Mouse (Mus musculus) kidney, postnatal 25 days (tissue): ENCODE data around the gene Smim12.
A peak's percentile ranks its signal among the peaks of the same experiment; 100 is the strongest.

Experiments used
- DNase-seq, 2 experiments: peaks; one replicate each; pipeline ENCODE4 v3.0.0; 2021; ENCODE audit warnings: mixed read lengths in 2 of 2

Gene Smim12

DNA sequence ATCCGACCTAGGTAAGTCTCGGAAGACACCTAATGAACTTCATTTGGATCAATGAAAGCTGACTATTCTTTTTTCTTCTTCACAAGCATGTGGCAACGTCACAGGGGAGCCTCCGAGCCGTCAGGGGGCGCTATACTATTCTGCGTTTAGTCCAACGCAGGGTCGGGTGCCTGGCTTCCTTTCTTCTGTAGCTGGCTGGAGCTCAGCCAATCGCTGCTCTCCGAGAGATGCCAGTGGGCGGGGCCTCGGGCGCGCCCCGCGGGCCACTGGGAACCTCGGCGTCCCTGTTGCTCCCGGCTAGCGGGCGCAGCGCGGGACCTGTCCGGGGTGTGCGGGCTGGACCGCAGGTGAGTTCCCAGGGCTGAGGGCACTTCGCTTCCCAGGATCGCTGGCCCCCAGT lies at the start of gene Smim12:
Smim12 (plus strand) TSS at position 233 of the 400 bp plus-strand sequence.
- DNase-seq, result peak; percentile 99 to 100

- no peak for DNase-seq
These were observed 48.9 kb upstream of the Smim12 start for GRCm38 (mm10) chr4:127194477-127195269.

- no peak for DNase-seq
These were observed 45.0 kb upstream of the Smim12 start for GRCm38 (mm10) chr4:127198609-127199008.

DNA sequence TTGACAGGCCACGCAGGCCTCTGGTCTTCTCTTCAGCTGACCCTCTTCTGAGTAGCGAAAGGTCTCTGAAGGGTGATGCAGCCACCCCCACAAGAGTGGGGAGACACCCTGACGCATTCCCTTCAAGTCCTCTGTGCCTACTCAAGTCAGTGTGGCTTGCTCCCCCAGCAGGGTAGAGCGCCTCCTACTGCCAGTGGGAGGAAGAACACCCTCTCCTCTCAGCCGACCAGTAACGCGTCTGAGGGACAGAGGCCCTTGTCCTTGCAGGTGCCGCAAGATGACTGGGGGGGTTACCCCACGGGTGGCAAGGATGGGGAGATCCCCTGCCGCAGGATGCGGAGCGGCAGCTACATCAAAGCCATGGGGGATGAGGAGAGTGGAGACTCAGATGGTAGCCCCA lies 44.2 kb upstream of the Smim12 start:
- no peak for DNase-seq

GRCm38 (mm10) chr4:127200164-127200722 lies 43.3 kb upstream of the Smim12 start:
- DNase-seq, result no peak

DNA sequence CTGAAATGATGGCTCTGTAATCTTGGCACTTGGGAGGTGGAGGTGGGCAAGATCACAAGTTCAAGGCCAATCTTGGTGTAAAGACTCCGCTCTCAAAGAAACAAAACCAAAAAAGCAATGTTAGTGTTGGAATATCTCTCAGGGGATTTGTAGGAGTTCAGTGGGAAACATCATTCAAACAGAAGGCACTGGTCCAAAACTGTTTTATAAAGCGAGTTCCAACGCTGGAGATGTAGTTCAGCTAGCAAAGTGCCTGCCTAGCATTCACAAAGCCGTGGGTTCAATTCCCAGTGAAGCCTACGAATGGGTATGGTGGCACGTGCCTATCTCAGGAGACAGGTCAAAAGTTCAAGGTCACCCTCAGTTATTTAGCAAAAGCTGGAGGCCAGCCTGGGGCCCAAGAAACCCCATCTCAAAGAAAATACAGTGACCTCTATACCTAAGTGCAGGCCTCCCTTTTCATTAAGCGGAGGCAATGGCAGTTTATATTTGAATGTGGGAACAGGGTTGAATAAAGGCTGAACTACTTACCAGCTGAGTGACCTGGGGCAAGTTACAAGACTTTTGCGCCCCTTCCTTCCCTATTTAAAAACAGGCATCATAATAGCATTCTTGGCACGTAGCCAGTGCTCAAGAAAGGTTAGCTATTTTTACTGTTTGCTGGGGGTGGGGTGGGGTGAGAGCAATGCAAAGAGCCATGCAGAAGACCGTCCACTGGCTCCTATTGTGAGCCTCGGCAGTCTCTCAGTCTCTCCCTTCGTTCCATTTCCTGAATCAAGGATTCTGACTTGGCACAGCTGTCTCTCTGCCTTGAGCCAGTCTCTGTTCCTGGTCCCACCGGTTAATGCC lies 42.6 kb upstream of the Smim12 start:
- DNase-seq, result no peak

- DNase-seq, result no peak
These were observed 40.5 kb upstream of the Smim12 start for GRCm38 (mm10) chr4:127203081-127203480.

GRCm38 (mm10) chr4:127211318-127211717 lies 32.3 kb upstream of the Smim12 start:
- no peak for DNase-seq

- no peak for DNase-seq
These were observed 29.1 kb upstream of the Smim12 start for GRCm38 (mm10) chr4:127214510-127214909.

DNA sequence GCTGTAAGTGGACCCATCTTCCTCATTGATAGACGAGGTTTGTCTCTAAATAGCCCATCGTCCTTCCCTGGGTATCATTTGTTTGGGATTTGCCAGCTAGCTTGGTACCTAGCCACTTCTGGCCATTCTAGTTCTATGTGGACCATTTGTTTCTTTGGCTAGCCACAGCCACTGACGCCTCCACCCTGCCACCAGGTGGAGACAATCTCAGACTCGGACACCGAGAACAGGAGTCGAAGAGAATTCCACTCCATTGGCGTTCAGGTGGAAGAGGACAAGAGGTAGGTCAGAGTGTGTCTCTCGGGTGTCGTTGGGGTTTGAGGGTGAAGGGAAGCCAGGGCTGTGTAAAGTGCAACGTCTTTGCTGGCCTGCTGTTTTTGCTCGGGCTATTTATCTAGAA lies 28.5 kb upstream of the Smim12 start:
- DNase-seq, result peak in 1 of 2 experiments; percentile 16

GRCm38 (mm10) chr4:127215799-127216198 lies 27.8 kb upstream of the Smim12 start:
- DNase-seq, result no peak

DNA sequence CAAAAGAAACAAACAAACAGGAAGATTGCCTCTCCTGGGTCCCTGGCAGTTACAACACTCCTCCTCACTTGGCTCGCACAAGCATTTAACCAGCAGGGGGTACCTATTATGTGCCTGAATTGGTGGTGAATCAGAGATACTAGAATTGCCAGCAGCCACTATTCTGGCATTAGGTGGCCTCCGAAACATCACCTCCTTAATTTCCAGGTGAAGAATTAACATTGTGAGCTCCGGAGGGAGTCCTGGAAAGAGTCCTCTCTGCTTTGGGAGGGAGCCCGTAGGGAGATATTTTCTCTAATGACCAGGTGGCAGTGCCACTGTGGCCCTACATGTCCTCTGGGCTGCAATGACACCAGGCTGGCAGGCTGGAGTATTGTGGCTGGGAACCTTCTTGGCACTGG lies 27.3 kb upstream of the Smim12 start:
- DNase-seq, result no peak

- DNase-seq, result no peak
These were observed 26.5 kb upstream of the Smim12 start for GRCm38 (mm10) chr4:127217048-127217447.

- no peak for DNase-seq
These were observed 20.3 kb upstream of the Smim12 start for GRCm38 (mm10) chr4:127223291-127223690.

GRCm38 (mm10) chr4:127223755-127224154 lies 19.8 kb upstream of the Smim12 start:
- no peak for DNase-seq

DNA sequence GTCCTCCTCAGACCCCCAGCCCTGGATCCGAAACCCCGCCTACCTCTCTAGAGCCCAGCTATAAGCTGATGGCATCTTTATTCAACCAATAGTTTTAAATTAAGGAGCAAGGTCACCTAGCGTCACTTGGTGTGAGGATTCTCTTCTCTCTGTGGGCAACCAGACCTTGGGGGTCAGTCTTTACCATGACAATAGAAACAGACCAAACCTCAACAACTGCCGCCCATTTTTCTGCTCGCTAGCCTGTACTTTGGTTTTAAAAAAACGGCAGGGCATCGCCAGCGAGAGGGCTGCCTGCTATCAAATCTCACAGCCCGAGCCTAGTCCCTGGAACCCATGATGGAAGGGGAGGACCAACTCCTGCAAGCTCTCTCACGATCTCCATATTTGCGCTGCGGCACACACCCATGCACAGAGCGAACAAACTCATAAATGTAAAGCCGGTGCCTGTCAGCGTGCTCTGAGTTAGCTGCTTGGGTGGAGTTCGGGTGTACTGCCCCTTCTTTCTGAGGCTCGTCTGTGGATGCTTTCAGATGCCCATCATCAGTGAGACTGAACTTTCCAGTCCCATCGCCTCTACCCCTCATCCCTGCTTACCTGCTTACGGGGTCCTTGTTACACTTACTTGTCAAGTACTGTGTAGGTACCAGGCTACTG lies 19.0 kb upstream of the Smim12 start:
- no peak for DNase-seq

DNA sequence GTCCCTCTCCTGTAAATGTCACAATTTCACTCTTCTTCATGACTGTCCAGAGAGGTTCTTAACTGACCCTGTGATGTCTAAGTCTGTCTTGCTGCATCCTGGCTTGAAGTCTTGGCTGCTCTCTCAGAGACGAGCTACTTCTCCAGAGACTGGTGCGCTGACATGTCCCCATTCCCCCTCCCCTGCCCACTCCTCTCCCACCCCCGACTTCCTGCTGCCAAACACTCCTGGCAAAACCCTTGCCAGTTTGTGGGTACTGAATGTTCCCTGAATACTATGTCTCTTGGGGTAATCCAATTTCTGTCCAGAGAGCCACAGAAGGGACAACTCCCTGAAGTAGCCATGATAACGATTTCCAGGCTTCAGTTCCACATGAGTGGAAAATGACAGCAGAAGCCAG lies 17.5 kb upstream of the Smim12 start:
- DNase-seq, result no peak

DNA sequence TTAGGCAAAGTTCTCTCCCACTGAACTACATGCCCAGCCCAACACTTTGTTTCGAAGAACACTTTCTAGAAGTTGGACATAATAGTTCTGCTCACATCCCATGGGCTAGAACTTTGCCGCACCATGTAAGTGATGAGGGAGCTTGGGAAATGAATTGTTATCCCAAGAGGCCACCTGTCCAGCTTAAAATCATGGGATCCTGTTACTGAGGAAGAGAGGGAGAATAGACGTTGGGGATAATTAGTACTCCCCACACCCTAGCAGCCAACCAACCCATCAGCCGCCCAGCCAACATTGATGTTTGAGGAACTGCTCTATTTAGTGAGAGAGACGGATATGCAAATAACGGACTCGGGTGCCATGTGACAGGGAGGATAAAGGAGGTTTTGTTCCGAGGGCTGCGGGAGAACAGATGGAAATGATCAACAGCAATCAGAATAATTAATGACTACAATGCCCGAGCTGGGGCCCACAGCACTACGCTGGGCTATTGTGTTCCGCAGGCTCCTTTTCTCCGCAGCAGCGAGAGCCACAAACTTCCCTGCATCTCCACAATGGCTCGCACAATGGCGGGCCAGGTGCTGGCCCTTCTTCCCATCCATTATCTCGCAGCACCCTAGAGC lies 16.4 kb upstream of the Smim12 start:
- DNase-seq, result no peak

GRCm38 (mm10) chr4:127232028-127232427 lies 11.6 kb upstream of the Smim12 start:
- DNase-seq, result no peak

GRCm38 (mm10) chr4:127232551-127232950 lies 11.0 kb upstream of the Smim12 start:
- DNase-seq, result no peak

DNA sequence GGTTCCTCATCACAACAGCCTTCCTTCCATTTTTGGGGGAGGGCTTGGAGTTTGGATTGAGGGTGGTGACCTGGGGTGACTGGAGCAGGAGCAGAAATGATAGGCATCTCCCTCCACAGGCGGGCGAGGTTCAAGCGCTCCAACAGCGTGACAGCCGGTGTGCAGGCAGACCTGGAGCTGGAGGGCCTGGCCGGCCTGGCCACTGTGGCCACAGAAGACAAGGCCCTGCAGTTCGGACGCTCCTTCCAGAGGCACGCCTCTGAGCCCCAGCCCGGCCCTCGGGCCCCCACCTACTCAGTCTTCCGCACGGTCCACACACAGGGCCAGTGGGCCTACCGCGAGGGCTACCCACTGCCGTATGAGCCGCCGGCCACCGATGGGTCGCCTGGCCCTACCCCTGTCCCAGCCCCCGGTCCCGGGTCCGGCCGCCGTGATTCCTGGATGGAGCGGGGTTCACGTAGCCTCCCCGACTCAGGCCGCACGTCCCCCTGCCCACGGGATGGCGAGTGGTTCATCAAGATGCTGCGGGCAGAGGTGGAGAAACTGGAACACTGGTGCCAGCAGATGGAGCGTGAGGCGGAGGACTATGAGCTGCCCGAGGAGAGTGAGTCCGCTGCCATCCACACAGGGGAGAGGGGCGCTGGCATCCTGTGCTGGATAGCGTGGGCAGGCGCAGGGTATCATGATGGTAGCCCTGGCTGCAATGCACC lies 10.0 kb upstream of the Smim12 start:
- DNase-seq, result no peak
